Mouse (Mus musculus) neural tube, embryonic 15.5 days (tissue): ENCODE measurements around the gene Inhba. TPM values are rescaled to one million over a fixed set of nuclear protein-coding genes. Genes with fewer than 3 reads are reported as not detected.

Source experiments
- ATAC-seq: fragments of 200-750 bp; cut with Nextera tagmentation; 2 replicates; pipeline ENCODE4 v1.8.0; 2017; ENCODE audit warnings: mild to moderate bottlenecking, moderate TSS enrichment, moderate library complexity; ENCODE audit not compliant: low FRiP score
- H3K27ac ChIP-seq: fragments of 300-500 bp; sonication (generic); replicated peaks from 2 replicates; pipeline ENCODE4 v1.5.1; 2015; ENCODE audit warnings: mild to moderate bottlenecking, inconsistent platforms
- H3K27me3 ChIP-seq: fragments of 300-500 bp; sonication (generic); replicated peaks from 2 replicates; pipeline ENCODE4 v1.6.1; 2015; ENCODE audit warnings: inconsistent platforms
- H3K36me3 ChIP-seq: fragments of 300-500 bp; sonication (generic); 2 replicates; pipeline ENCODE4 v1.6.1; 2015; ENCODE audit warnings: inconsistent platforms
- H3K4me1 ChIP-seq: fragments of 300-500 bp; sonication (generic); 2 replicates; pipeline ENCODE4 v1.6.1; 2015; ENCODE audit warnings: inconsistent platforms
- H3K4me2 ChIP-seq: fragments of 300-500 bp; sonication (generic); 2 replicates; pipeline ENCODE4 v1.6.1; 2015; ENCODE audit warnings: inconsistent platforms, mild to moderate bottlenecking, moderate library complexity
- H3K4me3 ChIP-seq: fragments of 300-500 bp; sonication (generic); replicated peaks from 2 replicates; pipeline ENCODE4 v1.5.1; 2015; ENCODE audit warnings: mild to moderate bottlenecking, inconsistent platforms
- H3K9ac ChIP-seq: fragments of 300-500 bp; sonication (generic); replicated peaks from 2 replicates; pipeline ENCODE4 v1.6.1; 2015; ENCODE audit warnings: mild to moderate bottlenecking, inconsistent platforms
- H3K9me3 ChIP-seq: fragments of 300-500 bp; sonication (generic); replicated peaks from 2 replicates; pipeline ENCODE4 v1.6.1; 2016; ENCODE audit warnings: inconsistent platforms
- WGBS: fragments of 180-500 bp; shearing (Covaris S2); methylation state at CpG from one replicate; pipeline ENCODE4 v1.1.7; 2015; ENCODE audit warnings: mixed read lengths; 5-methylcytosine and 5-hydroxymethylcytosine counted together
- polyA plus RNA-seq: library from polyadenylated mRNA; unstranded; fragments of >200 nt; fragmentation: Nextera tagmentation; extraction: Ambion mirVana; gene quantifications from 2 replicates; pipeline ENCODE4 v1.2.1, GENCODE M21; 2015

Gene Inhba
- polyA plus RNA-seq, 1 experiment from 2014 or later = 4.7 TPM

GRCm38 (mm10) chr13:16010586-16010985, 1.1 kb upstream of the Inhba start:
- Histone ChIP-seq H3K27me3 (peaks cover 6% of the 10 kb centered on the region; the same call in 1 of the 2 replicates), H3K9ac (no peak overlapping the region), H3K4me2 (no peak overlapping the region), H3K27ac (no peak overlapping the region), H3K9me3 (no peaks in the 10 kb centered on the region), H3K4me3 (no peak overlapping the region), H3K36me3 (no peaks in the 10 kb centered on the region), H3K4me1 (peaks cover 16% of the 10 kb centered on the region)
- WGBS = 81% methylated on average over 4 of the region's 4 CpGs
- ATAC-seq = no peak

- peaks cover 11% of the 10 kb centered on the region; the same call in 1 of the 2 replicates for H3K27me3 ChIP-seq
- peak; percentile 91 for ATAC-seq
Observed at GRCm38 (mm10) chr13:16012243-16012887, 714 bp downstream of the Inhba start.

GRCm38 (mm10) chr13:16014166-16014565, 2.5 kb downstream of the Inhba start:
- Histone ChIP-seq H3K4me2 (no peak overlapping the region), H3K4me1 (peaks cover 27% of the 10 kb centered on the region), H3K27ac (no peak overlapping the region), H3K27me3 (peaks cover 28% of the 10 kb centered on the region), H3K36me3 (no peaks in the 10 kb centered on the region), H3K9ac (no peak overlapping the region), H3K4me3 (no peak overlapping the region), H3K9me3 (no peaks in the 10 kb centered on the region)
- 60% methylated on average over 3 of the region's 3 CpGs for WGBS
- no peak for ATAC-seq

More at GRCm38 (mm10) chr13:16012243-16012887, 714 bp downstream of the Inhba start:
- Histone ChIP-seq H3K27ac (no peak overlapping the region), H3K4me3 (peak overlapping the region; percentile 48), H3K4me2 (peak overlapping the region; percentile 94), H3K4me1 (peaks cover 20% of the 10 kb centered on the region), H3K36me3 (no peaks in the 10 kb centered on the region), H3K9me3 (no peaks in the 10 kb centered on the region), H3K9ac (peak overlapping the region; percentile 54)
- WGBS = 7% methylated on average over 19 of the region's 19 CpGs

- Histone ChIP-seq H3K9me3 (no peaks in the 10 kb centered on the region), H3K9ac (no peak overlapping the region), H3K36me3 (no peaks in the 10 kb centered on the region), H3K27ac (no peak overlapping the region), H3K4me2 (no peak overlapping the region), H3K27me3 (peaks cover 24% of the 10 kb centered on the region), H3K4me3 (no peak overlapping the region), H3K4me1 (peaks cover 21% of the 10 kb centered on the region)
- 0% methylated on average over 1 of the region's 2 CpGs for WGBS
- ATAC-seq = no peak
Observed at GRCm38 (mm10) chr13:16016506-16016905, 4.9 kb downstream of the Inhba start.

GRCm38 (mm10) chr13:16017338-16017737, 5.7 kb downstream of the Inhba start:
- Histone ChIP-seq H3K4me2 (peak overlapping the region; percentile 62), H3K9me3 (no peaks in the 10 kb centered on the region), H3K27ac (no peak overlapping the region), H3K27me3 (peaks cover 24% of the 10 kb centered on the region), H3K9ac (peak overlapping the region; percentile 11), H3K36me3 (no peaks in the 10 kb centered on the region), H3K4me1 (peaks cover 13% of the 10 kb centered on the region), H3K4me3 (peak overlapping the region; percentile 38)
- WGBS = 0% methylated on average over 20 of the region's 20 CpGs
- 0 out of 2 replicates have a peak, but pooled peaks have one; percentile 10 for ATAC-seq

- 2% methylated on average over 9 of the region's 9 CpGs for WGBS
- 0 out of 2 replicates have a peak, but pooled peaks have one; percentile 21 for ATAC-seq
- H3K27me3 ChIP-seq = peaks cover 24% of the 10 kb centered on the region
- no peaks in the 10 kb centered on the region for H3K9me3 ChIP-seq
- H3K9ac ChIP-seq = peak overlapping the region; percentile 11
- no peaks in the 10 kb centered on the region for H3K36me3 ChIP-seq
- H3K4me1 ChIP-seq = peaks cover 10% of the 10 kb centered on the region
- H3K27ac ChIP-seq = no peak overlapping the region
- peak overlapping the region; percentile 62 for H3K4me2 ChIP-seq
- peak overlapping the region; percentile 38 for H3K4me3 ChIP-seq
Observed at GRCm38 (mm10) chr13:16017777-16018176, 6.1 kb downstream of the Inhba start.

- Histone ChIP-seq H3K4me3 (no peak overlapping the region), H3K9ac (no peak overlapping the region), H3K4me1 (peaks cover 19% of the 10 kb centered on the region), H3K36me3 (no peaks in the 10 kb centered on the region), H3K4me2 (peak overlapping the region; percentile 62; the same call in 1 of the 2 replicates), H3K9me3 (no peaks in the 10 kb centered on the region), H3K27ac (no peak overlapping the region), H3K27me3 (peaks cover 24% of the 10 kb centered on the region)
- ATAC-seq = no peak
- 82% methylated on average over 3 of the region's 3 CpGs for WGBS
Observed at GRCm38 (mm10) chr13:16018807-16019510, 7.3 kb downstream of the Inhba start.

- no peaks in the 10 kb centered on the region for H3K9me3 ChIP-seq
- peak overlapping the region; percentile 11; the same call in 1 of the 2 replicates for H3K4me2 ChIP-seq
- H3K4me1 ChIP-seq = peaks cover 20% of the 10 kb centered on the region
- peaks cover 22% of the 10 kb centered on the region for H3K27me3 ChIP-seq
- H3K27ac ChIP-seq = no peak overlapping the region
- no peak for ATAC-seq
- 0% methylated on average over 1 of the region's 1 CpGs for WGBS
- H3K9ac ChIP-seq = no peak overlapping the region
- no peak overlapping the region for H3K4me3 ChIP-seq
- no peaks in the 10 kb centered on the region for H3K36me3 ChIP-seq
Observed at GRCm38 (mm10) chr13:16020659-16021058, 9.0 kb downstream of the Inhba start.

DNA sequence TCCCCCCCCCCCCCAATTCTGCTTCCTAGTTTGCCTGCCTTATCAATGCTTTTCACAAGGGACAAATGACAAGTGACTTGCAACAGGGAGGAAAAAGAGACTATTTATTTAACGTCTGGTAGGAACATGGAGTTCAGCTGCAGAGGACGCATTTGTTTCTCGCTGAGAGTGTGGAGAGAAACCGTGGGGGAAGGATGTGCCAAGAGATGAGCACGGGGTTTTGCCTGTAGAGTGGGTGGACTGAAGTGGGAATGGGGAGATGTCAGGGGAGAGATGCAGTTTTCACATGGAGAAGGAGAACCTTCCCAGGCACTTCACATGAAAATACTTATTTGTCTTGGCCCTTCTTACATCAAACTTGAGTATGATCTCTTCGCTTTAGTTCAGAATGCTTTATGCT, 9.5 kb downstream of the Inhba start:
- WGBS = 69% methylated on average over 6 of the region's 6 CpGs
- no peak for ATAC-seq
- Histone ChIP-seq H3K27me3 (peaks cover 17% of the 10 kb centered on the region), H3K36me3 (no peaks in the 10 kb centered on the region), H3K9ac (no peak overlapping the region), H3K4me3 (no peak overlapping the region), H3K4me2 (peak overlapping the region; percentile 11; the same call in 1 of the 2 replicates), H3K4me1 (peaks cover 20% of the 10 kb centered on the region), H3K9me3 (no peaks in the 10 kb centered on the region), H3K27ac (no peak overlapping the region)

- Histone ChIP-seq H3K27ac (no peak overlapping the region), H3K9ac (no peak overlapping the region), H3K4me2 (peak overlapping the region; percentile 50; the same call in 1 of the 2 replicates), H3K4me3 (no peak overlapping the region), H3K27me3 (peaks cover 17% of the 10 kb centered on the region), H3K36me3 (no peaks in the 10 kb centered on the region), H3K9me3 (no peaks in the 10 kb centered on the region), H3K4me1 (peaks cover 20% of the 10 kb centered on the region)
- ATAC-seq = no peak
- WGBS = 83% methylated on average over 7 of the region's 7 CpGs
Observed at GRCm38 (mm10) chr13:16021849-16022248, 10.2 kb downstream of the Inhba start.

- Histone ChIP-seq H3K4me1 (peaks cover 14% of the 10 kb centered on the region), H3K27me3 (peaks cover 17% of the 10 kb centered on the region), H3K36me3 (no peaks in the 10 kb centered on the region), H3K9me3 (no peaks in the 10 kb centered on the region), H3K27ac (peak overlapping the region; percentile 20; the same call in 1 of the 2 replicates), H3K4me3 (peak overlapping the region; percentile 24; the same call in 1 of the 2 replicates), H3K4me2 (peak overlapping the region; percentile 50), H3K9ac (no peak overlapping the region)
- 89% methylated on average over 8 of the region's 8 CpGs for WGBS
- no peak for ATAC-seq
Observed at GRCm38 (mm10) chr13:16022536-16022935, 10.9 kb downstream of the Inhba start.
